Mouse (Mus musculus) myocyte (in vitro differentiated cells): ENCODE data around the gene 6330403K07Rik. TPM values are rescaled to one million over a fixed set of nuclear protein-coding genes. Genes with fewer than 3 reads are reported as not detected.

Experiments
- H3K27me3 ChIP-seq: one replicate; pipeline ENCODE4 v1.6.1; 2011; ENCODE audit not compliant: control insufficient read depth, insufficient read depth, insufficient read length
- H3K36me3 ChIP-seq: one replicate; pipeline ENCODE4 v1.6.1; 2011; ENCODE audit not compliant: control insufficient read depth, insufficient read depth
- H3K4me2 ChIP-seq: one replicate; pipeline ENCODE4 v1.6.1; 2011; ENCODE audit warnings: low read depth, control low read depth
- H3K4me3 ChIP-seq: one replicate; pipeline ENCODE4 v1.5.1; 2011; ENCODE audit warnings: mild to moderate bottlenecking, control low read depth, moderate library complexity
- H3K79me2 ChIP-seq: one replicate; pipeline ENCODE4 v1.6.1; 2011; ENCODE audit not compliant: control insufficient read depth, insufficient read depth
- H3ac ChIP-seq: one replicate; pipeline ENCODE4 v1.6.1; 2011; ENCODE audit not compliant: control insufficient read depth, insufficient read length
- CEBPB ChIP-seq: IDR thresholded peaks from 2 replicates; pipeline ENCODE4 v1.6.1; 2011; ENCODE audit warnings: mild to moderate bottlenecking, moderate library complexity; ENCODE audit not compliant: poor library complexity, insufficient read depth, severe bottlenecking
- E2F4 ChIP-seq: IDR thresholded peaks from one replicate; pipeline ENCODE4 v1.6.1; 2011; ENCODE audit warnings: mild to moderate bottlenecking, control low read depth, moderate library complexity; ENCODE audit not compliant: insufficient read depth
- MAX ChIP-seq: IDR thresholded peaks from one replicate; pipeline ENCODE4 v1.6.1; 2011; ENCODE audit warnings: low read depth, mild to moderate bottlenecking, control low read depth
- MYOD1 ChIP-seq, 3 experiments: IDR thresholded peaks; one replicate each; pipeline ENCODE4 v1.6.1; 2011; ENCODE audit warnings: control low read depth in 2 of 3, low read depth in 2 of 3, mild to moderate bottlenecking in 2 of 3, moderate library complexity in 1 of 3; ENCODE audit not compliant: insufficient read length in 2 of 3, control insufficient read depth in 1 of 3
- MYOG ChIP-seq, 3 experiments: IDR thresholded peaks; one replicate each; pipeline ENCODE4 v1.6.1; 2011; ENCODE audit warnings: control low read depth in 2 of 3, low read depth in 2 of 3, mild to moderate bottlenecking in 2 of 3; ENCODE audit not compliant: insufficient read length in 2 of 3, control insufficient read depth in 1 of 3, insufficient read depth in 1 of 3
- POLR2A ChIP-seq: IDR thresholded peaks from one replicate; pipeline ENCODE4 v1.6.1; 2011; ENCODE audit warnings: low read depth, mild to moderate bottlenecking, control low read depth, moderate library complexity; ENCODE audit not compliant: insufficient read length
- POLR2AphosphoS2 ChIP-seq: IDR thresholded peaks from one replicate; pipeline ENCODE4 v1.6.1; 2011; ENCODE audit warnings: low read depth, control low read depth; ENCODE audit not compliant: insufficient read length
- REST ChIP-seq: IDR thresholded peaks from one replicate; pipeline ENCODE4 v1.6.1; 2011; ENCODE audit warnings: mild to moderate bottlenecking, control low read depth, moderate library complexity; ENCODE audit not compliant: insufficient read depth, insufficient read length
- SRF ChIP-seq: IDR thresholded peaks from one replicate; pipeline ENCODE4 v1.6.1; 2011; ENCODE audit warnings: low read depth; ENCODE audit not compliant: control insufficient read depth, insufficient read length
- TCF12 ChIP-seq: IDR thresholded peaks from one replicate; pipeline ENCODE4 v1.6.1; 2011; ENCODE audit warnings: mild to moderate bottlenecking, control low read depth; ENCODE audit not compliant: poor library complexity, insufficient read depth, severe bottlenecking
- TCF3 ChIP-seq: IDR thresholded peaks from one replicate; pipeline ENCODE4 v1.6.1; 2011; ENCODE audit warnings: low read depth, control low read depth; ENCODE audit not compliant: insufficient read length
- USF1 ChIP-seq: IDR thresholded peaks from one replicate; pipeline ENCODE4 v1.6.1; 2011; ENCODE audit warnings: low read depth, mild to moderate bottlenecking, control low read depth, moderate library complexity
- polyA plus RNA-seq: library from polyadenylated mRNA; unstranded; fragments of >200 nt; fragmentation: generic; extraction: Trizol; gene quantifications from one replicate; pipeline ENCODE4 v1.2.1, GENCODE M21; 2012; ENCODE audit warnings: missing spikeins

The 6330403K07Rik gene
- polyA plus RNA-seq, 1 experiment = 0.11 TPM

DNA sequence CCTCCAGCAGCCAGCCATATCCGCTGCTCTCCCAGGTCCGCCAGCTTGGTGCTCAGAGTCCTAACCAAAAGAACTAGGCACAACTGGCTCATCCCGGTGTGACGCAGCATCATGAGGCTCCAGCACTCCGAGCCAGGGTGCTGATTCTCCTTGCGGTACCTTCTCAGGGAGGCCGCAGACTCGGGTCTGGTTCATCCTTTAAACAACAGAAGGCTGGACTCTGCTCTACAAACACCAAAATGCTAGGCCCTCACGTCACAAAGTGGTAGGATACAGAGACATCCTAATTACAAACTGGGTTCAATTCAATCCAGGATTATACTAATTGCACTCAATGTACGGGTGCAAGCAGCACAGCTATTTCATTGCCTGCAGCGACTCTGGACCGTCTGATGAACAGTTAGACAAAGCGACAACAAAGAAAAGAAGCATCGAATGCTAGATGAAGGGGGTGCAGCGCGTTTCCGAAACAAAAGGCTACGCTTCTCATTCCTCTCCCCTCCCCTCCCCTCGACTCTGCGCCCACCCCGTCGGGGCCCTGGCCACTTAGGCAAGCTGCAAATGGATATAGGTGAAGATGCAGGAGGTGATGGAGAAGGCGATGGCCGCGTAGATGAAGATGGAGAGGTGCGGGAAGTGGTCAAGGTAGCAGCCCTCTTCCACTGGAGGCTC is 686 bp downstream of the 6330403K07Rik start:
- H3K4me3 ChIP-seq = no peak overlapping the region
- H3K27me3 ChIP-seq = no peaks in the 10 kb centered on the region
- no peaks in the 10 kb centered on the region for H3K79me2 ChIP-seq
- H3K4me2 ChIP-seq = no peak overlapping the region
- peaks cover 6% of the 10 kb centered on the region for H3K36me3 ChIP-seq
- no peak for TF ChIP-seq REST
- TF ChIP-seq SRF = no peak
- no peak for TF ChIP-seq MYOG (IDR thresholded peaks at IDR 0.05; ENCODE audit: control insufficient read depth in 1 of 3, insufficient read depth in 1 of 3, insufficient read length in 2 of 3, low read depth in 2 of 3)
- no peak for TF ChIP-seq CEBPB
- no peak for TF ChIP-seq USF1
- no peak for TF ChIP-seq POLR2AphosphoS2
- no peak overlapping the region for H3ac ChIP-seq

DNA sequence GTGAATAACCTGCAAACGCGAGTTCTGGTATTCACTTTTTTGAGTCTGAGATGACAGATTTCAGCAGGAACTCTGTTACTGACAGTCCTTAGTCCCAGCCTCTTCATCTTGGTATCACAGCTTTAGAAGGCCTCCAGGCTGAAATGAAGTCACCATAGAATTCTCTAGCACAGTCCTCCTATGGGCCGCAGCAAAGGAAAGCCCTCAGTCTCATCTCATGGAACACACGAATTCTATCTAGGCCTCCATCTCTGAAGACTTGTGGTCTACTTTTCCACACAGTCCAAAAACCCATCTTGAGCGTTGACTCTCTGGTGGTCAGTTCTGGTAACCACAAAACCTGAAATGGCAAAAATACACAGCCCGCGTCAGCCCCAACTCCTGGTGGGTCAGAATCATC is 1.2 kb downstream of the 6330403K07Rik start:
- no peak overlapping the region for H3K4me2 ChIP-seq
- no peak overlapping the region for H3K4me3 ChIP-seq
- TF ChIP-seq E2F4 (no peak), MAX (no peak)
- peaks cover 12% of the 10 kb centered on the region for H3K36me3 ChIP-seq
- H3K27me3 ChIP-seq = no peaks in the 10 kb centered on the region
- H3ac ChIP-seq = no peak overlapping the region
- no peaks in the 10 kb centered on the region for H3K79me2 ChIP-seq

DNA sequence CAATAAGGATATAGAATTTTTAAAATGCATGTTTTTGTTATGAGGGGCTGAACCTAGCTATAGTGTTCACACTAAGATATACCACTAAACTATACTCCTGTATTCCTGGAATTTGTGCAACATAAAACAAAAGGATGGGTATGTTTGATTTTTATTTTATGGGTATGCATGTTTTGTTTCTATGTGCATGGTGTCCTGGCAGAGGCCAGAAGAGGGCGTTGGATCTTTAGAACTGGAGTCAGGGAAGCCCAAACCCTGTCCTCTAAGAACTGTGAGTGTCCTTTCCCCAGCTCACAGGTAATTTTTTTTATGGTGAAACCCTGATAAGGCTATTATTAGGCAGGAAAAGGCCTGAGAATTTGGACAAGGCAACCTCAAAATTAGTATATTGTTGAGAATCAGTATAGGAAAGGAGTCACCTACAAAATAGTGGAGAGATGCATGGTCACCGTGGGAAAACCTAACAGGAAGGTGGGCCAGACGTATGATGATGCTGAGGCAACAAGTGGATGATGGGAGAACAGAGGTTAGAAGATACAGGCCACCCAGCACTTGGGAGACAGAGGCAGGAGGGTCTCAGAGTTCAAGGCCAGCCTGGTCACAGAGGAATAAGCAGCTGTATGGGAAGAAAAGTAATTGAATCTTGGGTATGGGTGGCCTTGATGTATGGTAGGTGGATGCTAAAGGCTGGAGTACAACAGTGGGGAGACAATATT is 3.8 kb downstream of the 6330403K07Rik start:
- Histone ChIP-seq H3K27me3 (no peaks in the 10 kb centered on the region), H3ac (no peak overlapping the region), H3K36me3 (peaks cover 36% of the 10 kb centered on the region), H3K4me2 (no peak overlapping the region), H3K4me3 (no peak overlapping the region), H3K79me2 (no peaks in the 10 kb centered on the region)
- peak; percentile 53 for TF ChIP-seq POLR2AphosphoS2
- no peak for TF ChIP-seq MYOG (IDR thresholded peaks at IDR 0.05; ENCODE audit: control insufficient read depth in 1 of 3, insufficient read depth in 1 of 3, insufficient read length in 2 of 3, low read depth in 2 of 3)
- no peak for TF ChIP-seq SRF

- TF ChIP-seq TCF12 = no peak
- TF ChIP-seq MYOD1 (IDR thresholded peaks at IDR 0.05; ENCODE audit: control insufficient read depth in 1 of 3, insufficient read length in 2 of 3, low read depth in 2 of 3) = no peak
- no peak for TF ChIP-seq E2F4
- TF ChIP-seq CEBPB = no peak
- TF ChIP-seq REST = no peak
- H3K4me3 ChIP-seq = no peak overlapping the region
- no peak overlapping the region for H3ac ChIP-seq
- H3K36me3 ChIP-seq = peaks cover 36% of the 10 kb centered on the region
- H3K27me3 ChIP-seq = no peaks in the 10 kb centered on the region
- H3K4me2 ChIP-seq = no peak overlapping the region
- H3K79me2 ChIP-seq = peaks cover 12% of the 10 kb centered on the region
Measured at GRCm38 (mm10) chr11:71028280-71028679, 5.0 kb downstream of the 6330403K07Rik start.

DNA sequence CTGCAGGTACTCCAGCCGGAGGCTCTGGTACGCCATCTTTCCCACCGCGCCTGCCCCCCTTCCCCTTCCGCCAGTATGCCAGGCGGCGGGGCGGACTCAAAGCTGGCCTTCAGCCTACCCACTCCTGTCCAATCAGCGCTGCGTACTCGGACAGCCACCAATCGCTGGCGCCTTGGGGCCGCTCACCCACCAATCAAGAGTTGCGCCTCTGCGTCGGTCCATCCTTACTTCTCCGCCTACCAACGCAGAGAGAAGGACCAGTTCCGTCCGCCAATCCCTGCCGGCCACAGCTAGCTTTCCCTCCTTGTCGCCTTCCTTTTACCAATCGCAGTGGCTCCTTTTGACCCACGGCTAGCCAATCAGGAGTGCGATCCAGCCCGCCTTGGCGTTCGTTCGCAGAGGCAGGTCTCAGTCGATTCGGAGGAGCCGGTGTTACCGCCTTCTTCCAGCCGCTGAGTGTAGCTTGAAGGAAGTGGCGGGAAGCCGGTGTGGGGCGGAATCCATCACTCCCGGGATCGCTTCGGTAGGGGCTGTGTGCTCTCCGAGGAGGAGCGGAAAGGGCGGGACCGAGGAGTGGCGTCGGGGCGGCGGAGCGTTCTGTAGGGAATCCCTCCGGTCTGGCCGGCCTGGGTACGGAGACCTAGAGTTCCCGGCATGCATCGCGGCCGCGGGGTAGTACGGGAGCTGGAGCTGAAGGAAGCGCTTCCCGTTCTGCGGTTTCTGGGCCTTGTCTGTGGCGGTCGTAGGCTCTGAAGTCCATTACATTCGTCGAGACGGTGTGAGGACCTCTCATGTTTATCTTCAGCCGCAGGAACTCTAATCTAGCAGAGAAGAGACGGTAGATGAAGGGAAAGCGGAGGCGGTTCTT is 13.9 kb downstream of the 6330403K07Rik start, which contains the start of the genes Mis12 and Derl2:
Mis12 (plus strand) TSS at position 411 of the 868 bp plus-strand sequence.
Derl2 (minus strand) TSS at position 641 of the 868 bp plus-strand sequence.
- Histone ChIP-seq H3K36me3 (no peaks in the 10 kb centered on the region), H3K79me2 (peaks cover 93% of the 10 kb centered on the region), H3ac (peak within 1 kb of the TSS; percentile 32), H3K4me3 (peak within 1 kb of the TSS; percentile 70), H3K4me2 (peak within 1 kb of the TSS; percentile 96), H3K27me3 (no peaks in the 10 kb centered on the region)
- TF ChIP-seq MYOG (IDR thresholded peaks at IDR 0.05; ENCODE audit: control insufficient read depth in 1 of 3, insufficient read depth in 1 of 3, insufficient read length in 2 of 3, low read depth in 2 of 3) (no peak), REST (no peak), POLR2AphosphoS2 (peak; percentile 84), SRF (peak; percentile 59), E2F4 (peak; percentile 94), TCF12 (no peak), MAX (no peak), POLR2A (peak; percentile 89), USF1 (no peak), CEBPB (no peak), TCF3 (no peak), MYOD1 (IDR thresholded peaks at IDR 0.05; ENCODE audit: control insufficient read depth in 1 of 3, insufficient read length in 2 of 3, low read depth in 2 of 3) (no peak)
